Mouse (Mus musculus): Measurements from ENCODE around the gene Srcin1.

- no peak for TF ChIP-seq FLI1 (IDR thresholded peaks at IDR 0.05; ENCODE audit: low read length)
- no peak for TF ChIP-seq GATA1 (IDR thresholded peaks at IDR 0.05; ENCODE audit: borderline replicate concordance, low read length)
Measured at GRCm38 (mm10) chr11:97545808-97546560, 30.0 kb downstream of the Srcin1 start.
